Mouse (Mus musculus) bone marrow, adult 2 months (tissue): ENCODE data around the gene Slc44a4.

Experiments used
- CTCF ChIP-seq: fragments of 200-500 bp; IDR thresholded peaks from 2 replicates; pipeline ENCODE4 v1.5.1; 2011; ENCODE audit warnings: low read length, control low read depth; ENCODE audit not compliant: control insufficient read depth, insufficient read depth
- POLR2A ChIP-seq: fragments of 200-500 bp; IDR thresholded peaks from 2 replicates; pipeline ENCODE4 v1.6.1; 2011; ENCODE audit warnings: low read depth, mild to moderate bottlenecking, control low read depth, low read length, borderline replicate concordance; ENCODE audit not compliant: control insufficient read depth

GRCm38 (mm10) chr17:34917188-34917587, 2.9 kb downstream of the Slc44a4 start:
- TF ChIP-seq CTCF (no peak), POLR2A (no peak)
